Comparison of ENCODE assay signal across 12 mouse cellular contexts in genomic region chr15:92621731-92622234, GRCm38 (mm10).
DNase-seq lines count a peak whose midpoint lies in the region; ATAC-seq and TF ChIP-seq lines count a peak whose summit lies in the region.
"Had no signal": no experiment of that assay in that cellular context is flagged by ENCODE, and none has a peak within 500 bp of the region (broad histone marks: within the 10 kb centered on the region; RNA-seq: fewer than 3 reads in every experiment).

No protein-coding gene starts in this region.

- no peaks in the 10 kb centered on the region for H3K9me3 ChIP-seq in lung, embryonic 14.5 days (ENCODE audit: low read depth, low read length)
- H3K9me3 ChIP-seq: kidney, embryonic 15.5 days had no signal

- H3K4me2 ChIP-seq in lung, embryonic 14.5 days, result no peak overlapping the region
- H3K4me2 ChIP-seq: kidney, embryonic 15.5 days had no signal

- no peaks in the 10 kb centered on the region for H3K27me3 ChIP-seq in lung, embryonic 14.5 days (ENCODE audit: insufficient read depth, low read length)
- H3K27me3 ChIP-seq: CH12.LX; kidney, embryonic 15.5 days had no signal

- WGBS in lung, embryonic 14.5 days, result 57% methylated on average over 9 of the region's 9 CpGs

- no peak for TF ChIP-seq CTCF in lung, embryonic 14.5 days (IDR thresholded peaks at IDR 0.05; ENCODE audit: low read depth)
- TF ChIP-seq CTCF in cortical plate, adult 2 months (IDR thresholded peaks at IDR 0.05; ENCODE audit: extremely low read depth, insufficient read depth, low read length), result no peak

- ATAC-seq in lung, embryonic 14.5 days (ENCODE audit: insufficient read depth), result no peak; the same call in 1 of the 2 replicates
- ATAC-seq in erythroblast, adult 5-6 weeks (replicated peaks; ENCODE audit: low FRiP score, poor library complexity, severe bottlenecking), result no peak

- no peak overlapping the region for H3K4me3 ChIP-seq in lung, embryonic 14.5 days (ENCODE audit: low read depth, low read length)
- H3K4me3 ChIP-seq in cortical plate, adult 2 months (ENCODE audit: insufficient read depth, low read length), result no peak overlapping the region
- H3K4me3 ChIP-seq: gastrocnemius, adult 2 months; kidney, embryonic 15.5 days had no signal

- no peaks in the 10 kb centered on the region for H3K4me1 ChIP-seq in lung, embryonic 14.5 days (ENCODE audit: insufficient read depth)
- H3K4me1 ChIP-seq in cortical plate, adult 2 months (ENCODE audit: control insufficient read depth, insufficient read depth, low read length), result peaks cover 6% of the 10 kb centered on the region
- H3K4me1 ChIP-seq: kidney, embryonic 15.5 days had no signal

- peak; percentile 64 for DNase-seq in lung, embryonic 14.5 days
- no peak for DNase-seq in lung, postnatal 25 days (ENCODE audit: low spot score)
- peak; percentile 77 for DNase-seq in layer of hippocampus, adult 9-11 months
- peak; percentile 64 to 66 for DNase-seq in right cerebral cortex, adult 2 months (ENCODE audit: low spot score in 2 of 2)
- DNase-seq in adrenal gland, postnatal 10 days, result no peak
- DNase-seq in kidney, postnatal 36 days, result no peak
- DNase-seq: adrenal gland, adult 8-10 months; gastrocnemius, adult 2 months had no signal

- H3K9ac ChIP-seq in lung, embryonic 14.5 days, result no peak overlapping the region
- H3K9ac ChIP-seq: kidney, embryonic 15.5 days had no signal

- peak overlapping the region; percentile 33; the same call in 1 of the 2 replicates for H3K27ac ChIP-seq in lung, embryonic 14.5 days (ENCODE audit: low read depth)
- 0 out of 2 replicates have a peak overlapping the region, but pooled peaks have one; percentile 48 for H3K27ac ChIP-seq in cortical plate, adult 2 months (ENCODE audit: insufficient read depth, low read length)
- H3K27ac ChIP-seq: gastrocnemius, adult 2 months; kidney, embryonic 15.5 days had no signal

- no peaks in the 10 kb centered on the region for H3K36me3 ChIP-seq in lung, embryonic 14.5 days (ENCODE audit: insufficient read depth)
- H3K36me3 ChIP-seq: kidney, embryonic 15.5 days had no signal

- TF ChIP-seq POLR2A in cortical plate, adult 2 months (IDR thresholded peaks at IDR 0.05; ENCODE audit: extremely low read depth, insufficient read depth, low read length), result no peak

Comparison
In these comparisons a context has a peak if more than half of its experiments do, and no peak if none do; other contexts are left out.
1. DNase-seq: peak in lung, embryonic 14.5 days (single experiment), layer of hippocampus, adult 9-11 months (single experiment) and right cerebral cortex, adult 2 months (2 of 2); none in lung, postnatal 25 days (single experiment), adrenal gland, postnatal 10 days (single experiment) and kidney, postnatal 36 days (0 of 2).